Mouse (Mus musculus): ENCODE measurements around the gene Csf2rb2. TPM values are rescaled to one million over a fixed set of nuclear protein-coding genes. Genes with fewer than 3 reads are reported as not detected.
"Not testable (repeated sequence)": the region's sequence is repeated elsewhere in the genome, so short reads cannot be mapped to it uniquely, and the experiment has no call there.

Csf2rb2 gene
- polyA plus RNA-seq, 1 experiment from 2014 or later: 0.20 TPM

DNA sequence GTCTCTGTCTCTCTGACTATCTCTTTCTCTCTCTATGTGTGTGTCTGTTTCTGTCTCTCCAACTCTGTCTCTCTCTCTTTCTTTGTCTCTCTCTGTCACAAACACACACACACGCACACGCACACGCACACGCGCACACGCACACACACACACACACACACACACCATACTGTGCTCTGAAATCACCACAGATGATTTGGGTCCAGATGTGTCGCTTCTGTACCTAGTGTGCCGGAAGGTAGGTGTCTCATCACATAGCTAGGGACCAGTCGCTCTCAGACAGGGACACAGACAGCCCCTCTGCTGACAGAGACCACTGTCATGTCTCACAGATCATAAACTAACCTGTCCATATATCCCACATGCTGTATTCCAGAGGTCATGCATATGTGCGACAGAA is 21.2 kb upstream of the Csf2rb2 start:
- no peak overlapping the region for H3K4me2 ChIP-seq
- 81% methylated on average over 10 of the region's 10 CpGs for WGBS
- H3K36me3 ChIP-seq (ENCODE audit: insufficient read depth): no peaks in the 10 kb centered on the region
- DNase-seq (no peak), ATAC-seq (ENCODE audit: insufficient read depth) (no peak)
- H3K9me3 ChIP-seq (ENCODE audit: low read depth, low read length): no peaks in the 10 kb centered on the region
- no peak overlapping the region for H3K27ac ChIP-seq (ENCODE audit: low read depth)
- H3K4me3 ChIP-seq (ENCODE audit: low read depth, low read length): no peak overlapping the region
- H3K27me3 ChIP-seq (ENCODE audit: insufficient read depth, low read length): no peaks in the 10 kb centered on the region
- no peak overlapping the region for H3K9ac ChIP-seq
- no peaks in the 10 kb centered on the region for H3K4me1 ChIP-seq (ENCODE audit: insufficient read depth)
- TF ChIP-seq CTCF (IDR thresholded peaks at IDR 0.05; ENCODE audit: low read depth): no peak

DNA sequence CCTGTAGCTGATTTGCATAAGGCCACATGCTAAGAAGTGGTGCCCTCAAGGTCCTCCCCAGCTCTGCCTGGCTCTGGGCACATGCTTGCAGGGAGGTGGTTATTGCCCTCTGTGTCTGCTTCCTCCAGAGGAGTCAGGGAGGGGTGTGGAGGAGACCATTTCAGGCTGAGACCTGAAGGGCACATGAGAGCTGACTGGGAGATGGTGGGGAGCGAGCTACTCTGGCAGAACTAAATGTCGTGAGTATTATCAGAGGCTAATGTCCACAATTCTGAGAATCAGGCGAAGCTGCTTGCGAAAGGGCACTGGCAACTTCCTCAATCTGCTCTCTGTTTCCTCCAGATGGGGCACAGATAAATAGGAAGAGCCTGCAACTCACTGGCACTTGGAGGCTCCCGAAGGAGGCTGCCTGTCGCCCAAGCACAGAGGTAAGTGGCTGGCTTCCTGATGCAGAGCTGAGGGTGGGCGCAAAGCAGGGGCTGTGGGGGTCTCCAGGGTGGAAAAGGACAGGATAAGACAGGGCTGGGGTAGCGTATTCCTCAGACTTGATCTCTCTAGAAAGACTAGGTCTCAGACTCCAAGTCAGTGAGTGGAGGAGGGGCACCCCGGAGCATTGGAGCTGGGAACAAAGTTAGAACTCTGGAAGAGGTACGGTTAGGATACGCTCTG is 20.3 kb upstream of the Csf2rb2 start, which contains the start of gene Csf2rb:
Csf2rb (plus strand) TSS at position 82 of the 669 bp plus-strand sequence.
- no peak within 1 kb of the TSS for H3K9ac ChIP-seq
- no peak for DNase-seq
- H3K4me1 ChIP-seq (ENCODE audit: insufficient read depth): no peaks in the 10 kb centered on the region
- H3K27ac ChIP-seq (ENCODE audit: low read depth): no peak within 1 kb of the TSS
- 62% methylated on average over 11 of the region's 11 CpGs for WGBS
- H3K4me2 ChIP-seq: no peak within 1 kb of the TSS
- no peak for TF ChIP-seq CTCF (IDR thresholded peaks at IDR 0.05; ENCODE audit: low read depth)
- H3K4me3 ChIP-seq (ENCODE audit: low read depth, low read length): no peak within 1 kb of the TSS
- no peaks in the 10 kb centered on the region for H3K36me3 ChIP-seq (ENCODE audit: insufficient read depth)
- no peak for ATAC-seq (ENCODE audit: insufficient read depth)
- H3K27me3 ChIP-seq (ENCODE audit: insufficient read depth, low read length): no peaks in the 10 kb centered on the region
- H3K9me3 ChIP-seq (ENCODE audit: low read depth, low read length): no peaks in the 10 kb centered on the region

DNA sequence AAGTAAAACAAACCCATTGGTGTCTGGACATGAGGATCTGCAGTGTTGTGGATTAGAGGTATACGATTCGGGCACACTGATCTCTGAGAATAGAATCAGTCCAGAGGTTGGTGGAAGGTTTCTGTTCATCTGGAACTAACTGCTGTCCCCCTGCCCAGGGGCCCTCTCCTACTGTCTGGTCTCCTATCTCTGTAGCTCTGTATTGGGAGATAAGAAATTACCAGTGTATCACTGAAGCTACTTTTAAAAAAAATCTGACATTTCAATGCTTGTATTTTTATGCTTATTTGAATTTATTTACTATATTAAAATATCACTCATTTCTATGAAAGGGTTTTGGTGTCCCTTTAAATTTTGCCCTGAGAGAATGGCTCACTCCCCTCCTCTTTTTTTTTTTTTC is 18.8 kb upstream of the Csf2rb2 start:
- no peak overlapping the region for H3K27ac ChIP-seq (ENCODE audit: low read depth)
- no peaks in the 10 kb centered on the region for H3K4me1 ChIP-seq (ENCODE audit: insufficient read depth)
- no peak for ATAC-seq (ENCODE audit: insufficient read depth)
- no peak overlapping the region for H3K9ac ChIP-seq
- WGBS: 87% methylated on average over 2 of the region's 2 CpGs
- no peaks in the 10 kb centered on the region for H3K9me3 ChIP-seq (ENCODE audit: low read depth, low read length)
- no peak for DNase-seq
- no peak overlapping the region for H3K4me3 ChIP-seq (ENCODE audit: low read depth, low read length)
- TF ChIP-seq CTCF (IDR thresholded peaks at IDR 0.05; ENCODE audit: low read depth): no peak
- no peaks in the 10 kb centered on the region for H3K27me3 ChIP-seq (ENCODE audit: insufficient read depth, low read length)
- H3K4me2 ChIP-seq: no peak overlapping the region
- H3K36me3 ChIP-seq (ENCODE audit: insufficient read depth): no peaks in the 10 kb centered on the region

DNA sequence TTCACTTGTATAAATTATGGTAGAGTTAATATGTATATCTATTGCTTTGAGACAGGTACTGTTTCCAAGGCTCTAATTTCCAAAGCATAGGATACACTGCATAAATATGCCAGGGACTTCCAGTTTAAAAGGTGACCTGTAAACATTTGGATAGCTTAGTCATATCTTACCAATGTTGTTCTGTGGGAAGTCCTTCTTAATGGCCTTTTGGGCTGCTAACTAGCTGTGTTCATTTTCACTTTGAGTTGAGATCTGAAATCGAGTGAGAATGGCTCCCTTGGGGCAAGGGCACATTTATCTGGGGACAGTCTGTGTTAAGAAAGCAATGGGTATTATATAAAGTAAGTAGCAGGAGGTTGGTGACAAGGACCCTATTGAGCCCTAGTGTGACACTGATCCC is 17.8 kb upstream of the Csf2rb2 start:
- TF ChIP-seq CTCF (IDR thresholded peaks at IDR 0.05; ENCODE audit: low read depth): no peak
- Histone ChIP-seq H3K4me3 (ENCODE audit: low read depth, low read length) (no peak overlapping the region), H3K4me2 (no peak overlapping the region), H3K36me3 (ENCODE audit: insufficient read depth) (no peaks in the 10 kb centered on the region), H3K27ac (ENCODE audit: low read depth) (no peak overlapping the region), H3K27me3 (ENCODE audit: insufficient read depth, low read length) (no peaks in the 10 kb centered on the region), H3K9ac (no peak overlapping the region), H3K4me1 (ENCODE audit: insufficient read depth) (no peaks in the 10 kb centered on the region), H3K9me3 (ENCODE audit: low read depth, low read length) (no peaks in the 10 kb centered on the region)
- 79% methylated on average over 1 of the region's 1 CpGs for WGBS
- ATAC-seq (ENCODE audit: insufficient read depth) (no peak), DNase-seq (no peak)

DNA sequence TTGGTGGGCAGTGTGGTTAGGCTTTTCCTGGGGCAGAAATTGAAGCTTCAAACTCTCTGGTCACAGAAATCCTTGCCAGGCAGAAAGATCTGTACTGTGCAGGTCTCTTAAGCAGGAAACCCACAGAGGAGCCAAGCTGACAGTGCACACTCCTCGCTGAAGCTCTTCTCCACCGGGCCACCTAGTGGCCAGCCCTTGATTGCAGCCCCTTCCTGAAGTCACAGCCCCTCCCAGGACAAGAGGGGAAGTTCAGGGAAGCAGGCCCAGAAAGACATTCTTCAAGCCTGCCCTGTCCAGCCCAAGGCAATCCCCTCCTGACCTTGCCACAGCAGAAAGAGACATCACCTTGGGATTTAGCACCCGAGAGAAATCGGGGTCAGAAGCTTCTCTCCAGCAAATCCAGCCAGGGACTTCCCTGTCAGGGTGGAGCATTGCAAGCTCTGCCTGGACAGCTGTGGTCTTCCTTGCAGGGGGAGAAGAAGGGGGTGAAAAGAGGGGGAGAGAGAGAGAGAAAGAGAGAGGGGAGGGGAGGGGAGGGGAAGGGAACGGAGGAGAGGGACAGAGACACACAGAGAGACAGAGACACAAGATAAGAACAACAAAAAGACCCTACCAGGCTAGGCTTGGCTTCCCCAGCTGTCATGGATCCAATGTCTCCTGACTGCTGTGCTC is 15.4 kb upstream of the Csf2rb2 start:
- peak; percentile 88 for DNase-seq
- Histone ChIP-seq H3K4me3 (ENCODE audit: low read depth, low read length) (no peak overlapping the region), H3K9me3 (ENCODE audit: low read depth, low read length) (no peaks in the 10 kb centered on the region), H3K27ac (ENCODE audit: low read depth) (peak overlapping the region; percentile 12; the same call in 1 of the 2 replicates), H3K9ac (no peak overlapping the region), H3K27me3 (ENCODE audit: insufficient read depth, low read length) (no peaks in the 10 kb centered on the region), H3K36me3 (ENCODE audit: insufficient read depth) (no peaks in the 10 kb centered on the region), H3K4me2 (no peak overlapping the region), H3K4me1 (ENCODE audit: insufficient read depth) (no peaks in the 10 kb centered on the region)
- WGBS: 8% methylated on average over 5 of the region's 5 CpGs
- TF ChIP-seq CTCF (IDR thresholded peaks at IDR 0.05; ENCODE audit: low read depth): peak; percentile 95
- peak; percentile 90 for ATAC-seq (ENCODE audit: insufficient read depth)

DNA sequence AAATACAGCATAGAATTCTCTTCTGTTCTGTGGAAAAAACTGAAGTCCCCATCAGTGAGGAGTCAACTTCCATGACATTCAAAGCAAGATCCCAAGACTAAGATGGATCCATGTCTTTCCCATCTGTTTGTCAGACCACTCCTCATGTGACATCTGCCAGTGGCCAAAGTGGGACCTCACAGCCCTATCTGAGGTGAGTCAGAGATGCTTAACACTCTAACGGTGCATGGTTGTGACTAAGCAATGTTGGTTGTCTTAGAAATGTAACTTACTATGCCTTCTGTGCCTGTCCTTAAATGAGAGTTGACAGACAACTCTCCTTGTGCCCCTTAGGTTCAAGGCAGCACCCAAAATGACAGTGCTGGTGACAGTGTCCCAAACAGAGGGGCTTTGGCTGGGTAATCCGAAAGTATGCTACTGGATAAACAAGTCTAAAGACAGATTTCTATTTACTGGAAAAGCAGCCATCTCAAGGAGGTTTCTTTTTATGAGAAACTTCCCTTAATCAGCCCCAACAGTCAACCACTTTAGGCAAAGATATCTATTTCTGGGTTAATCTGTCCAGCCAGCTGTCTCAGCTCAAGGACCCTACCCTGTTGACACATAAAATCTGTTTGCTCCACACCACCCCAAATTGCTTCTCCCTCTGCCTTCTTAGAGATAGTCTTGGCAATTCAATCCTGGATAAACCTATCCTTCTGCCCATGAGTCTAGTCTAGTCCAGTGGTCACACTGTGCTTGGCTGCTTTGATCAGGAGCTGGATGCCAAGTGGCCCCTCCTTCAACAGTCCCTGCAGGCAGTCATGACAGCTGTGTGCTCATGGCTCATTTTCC is 13.0 kb upstream of the Csf2rb2 start:
- not testable (repeated sequence) for H3K9ac ChIP-seq; H3K4me1 ChIP-seq (ENCODE audit: insufficient read depth); H3K4me3 ChIP-seq (ENCODE audit: low read depth, low read length); H3K9me3 ChIP-seq (ENCODE audit: low read depth, low read length); H3K36me3 ChIP-seq (ENCODE audit: insufficient read depth); H3K4me2 ChIP-seq; H3K27me3 ChIP-seq (ENCODE audit: insufficient read depth, low read length); H3K27ac ChIP-seq (ENCODE audit: low read depth)
- WGBS: 57% methylated on average over 2 of the region's 2 CpGs
- ATAC-seq (ENCODE audit: insufficient read depth): peak; percentile 25; the same call in 1 of the 2 replicates
- DNase-seq: peak; percentile 46

DNA sequence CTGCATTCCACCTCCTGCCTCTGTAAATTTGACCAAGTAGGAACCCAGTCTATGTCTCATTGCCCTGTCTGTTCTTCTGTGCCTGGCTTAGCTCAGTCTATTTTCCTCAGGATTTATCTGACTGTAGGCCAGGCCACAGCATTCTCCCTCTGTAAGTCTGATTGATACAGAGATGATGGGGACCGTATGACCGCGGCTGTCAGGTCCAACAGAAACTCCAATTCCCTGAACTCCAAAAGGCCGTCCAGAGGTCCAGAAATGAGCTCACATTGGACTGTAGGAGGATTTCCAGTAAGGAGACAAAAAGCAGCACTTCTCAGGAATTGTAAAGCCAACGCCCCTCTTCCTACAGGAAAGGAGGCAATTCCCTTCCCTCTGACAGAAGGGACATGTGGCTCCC is 8.1 kb upstream of the Csf2rb2 start:
- ATAC-seq (ENCODE audit: insufficient read depth); H3K4me1 ChIP-seq (ENCODE audit: insufficient read depth); H3K4me3 ChIP-seq (ENCODE audit: low read depth, low read length); H3K27me3 ChIP-seq (ENCODE audit: insufficient read depth, low read length); H3K36me3 ChIP-seq (ENCODE audit: insufficient read depth); H3K9me3 ChIP-seq (ENCODE audit: low read depth, low read length); H3K4me2 ChIP-seq; H3K27ac ChIP-seq (ENCODE audit: low read depth); DNase-seq; H3K9ac ChIP-seq: not testable (repeated sequence)
- WGBS: 74% methylated on average over 5 of the region's 5 CpGs

DNA sequence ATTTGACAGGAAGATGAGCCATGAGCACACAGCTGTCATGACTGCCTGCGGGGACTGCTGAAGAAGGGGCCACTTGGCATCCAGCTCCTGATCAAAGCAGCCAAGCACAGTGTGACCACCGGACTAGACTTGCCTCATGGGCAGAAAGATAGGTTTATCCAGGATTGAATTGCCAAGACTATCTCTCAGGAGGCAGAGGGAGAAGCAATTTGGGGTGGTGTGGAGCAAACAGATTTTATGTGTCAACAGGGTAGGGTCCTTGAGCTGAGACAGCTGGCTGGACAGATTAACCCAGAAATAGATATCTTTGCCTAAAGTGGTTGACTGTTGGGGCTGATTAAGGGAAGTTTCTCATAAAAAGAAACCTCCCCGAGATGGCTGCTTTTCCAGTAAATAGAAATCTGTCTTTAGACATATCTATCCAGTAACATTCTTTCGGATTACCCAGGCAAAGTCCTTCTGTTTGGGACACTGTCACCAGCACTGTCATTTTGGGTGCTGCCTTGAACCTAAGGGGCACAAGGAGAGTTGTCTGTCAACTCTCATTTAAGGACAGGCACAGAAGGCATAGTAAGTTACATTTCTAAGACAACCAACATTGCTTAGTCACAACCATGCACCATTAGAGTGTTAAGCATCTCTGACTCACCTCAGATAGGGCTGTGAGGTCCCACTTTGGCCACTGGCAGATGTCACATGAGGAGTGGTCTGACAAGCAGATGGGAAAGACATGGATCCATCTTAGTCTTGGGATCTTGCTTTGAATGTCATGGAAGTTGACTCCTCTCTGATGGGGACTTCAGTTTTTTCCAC is 7.1 kb upstream of the Csf2rb2 start:
- H3K27me3 ChIP-seq (ENCODE audit: insufficient read depth, low read length); H3K9me3 ChIP-seq (ENCODE audit: low read depth, low read length); H3K4me2 ChIP-seq; H3K9ac ChIP-seq; DNase-seq; H3K4me1 ChIP-seq (ENCODE audit: insufficient read depth); H3K27ac ChIP-seq (ENCODE audit: low read depth); H3K36me3 ChIP-seq (ENCODE audit: insufficient read depth); H3K4me3 ChIP-seq (ENCODE audit: low read depth, low read length): not testable (repeated sequence)
- 27% methylated on average over 4 of the region's 4 CpGs for WGBS
- ATAC-seq (ENCODE audit: insufficient read depth): peak; percentile 35; the same call in 1 of the 2 replicates

All from lung, embryonic 14.5 days (tissue).